ENCODE assay signal across 32 mouse cellular contexts in genomic region chr8:12062710-12063109, GRCm38 (mm10).
A peak's percentile ranks its signal among the peaks of the same experiment; 100 is the strongest.
DNase-seq lines count a peak whose midpoint lies in the region; ATAC-seq and TF ChIP-seq lines count a peak whose summit lies in the region.
"Had no signal": no experiment of that assay in that cellular context is flagged by ENCODE, and none has a peak within 500 bp of the region (broad histone marks: within the 10 kb centered on the region; RNA-seq: fewer than 3 reads in every experiment).

No protein-coding gene starts in this region.

- H3K4me2 ChIP-seq in forebrain, postnatal 0 days (ENCODE audit: low read depth): no peak overlapping the region
- no peak overlapping the region for H3K4me2 ChIP-seq in forebrain, embryonic 15.5 days (replicated peaks)
- no peak overlapping the region for H3K4me2 ChIP-seq in hindbrain, postnatal 0 days (ENCODE audit: low read depth, low read length)
- no peak overlapping the region for H3K4me2 ChIP-seq in kidney, embryonic 16.5 days (replicated peaks; ENCODE audit: low read depth, low read length)
- H3K4me2 ChIP-seq: embryonic facial prominence, embryonic 13.5 days; hindbrain, embryonic 15.5 days; kidney, embryonic 15.5 days; limb, embryonic 12.5 days; lung, embryonic 15.5 days; midbrain, embryonic 12.5 days; neural tube, embryonic 12.5 days had no signal

- no peaks in the 10 kb centered on the region for H3K36me3 ChIP-seq in forebrain, postnatal 0 days (ENCODE audit: insufficient read depth)
- no peaks in the 10 kb centered on the region for H3K36me3 ChIP-seq in forebrain, embryonic 15.5 days
- no peaks in the 10 kb centered on the region for H3K36me3 ChIP-seq in hindbrain, postnatal 0 days (ENCODE audit: insufficient read depth, low read length)
- no peaks in the 10 kb centered on the region for H3K36me3 ChIP-seq in hindbrain, embryonic 10.5 days
- H3K36me3 ChIP-seq in kidney, embryonic 16.5 days (ENCODE audit: insufficient read depth, low read length): no peaks in the 10 kb centered on the region
- H3K36me3 ChIP-seq: embryonic facial prominence, embryonic 13.5 days; forebrain, embryonic 10.5 days; heart, embryonic 10.5 days; hindbrain, embryonic 15.5 days; kidney, embryonic 15.5 days; limb, embryonic 12.5 days; lung, embryonic 15.5 days; midbrain, embryonic 12.5 days; neural tube, embryonic 12.5 days had no signal

- no peak for TF ChIP-seq CTCF in forebrain, postnatal 0 days (IDR thresholded peaks at IDR 0.05; ENCODE audit: low read depth)
- TF ChIP-seq CTCF in hindbrain, postnatal 0 days (IDR thresholded peaks at IDR 0.05; ENCODE audit: low read depth): no peak

- H3K9ac ChIP-seq in forebrain, postnatal 0 days: no peak overlapping the region
- H3K9ac ChIP-seq in forebrain, embryonic 15.5 days (replicated peaks): no peak overlapping the region
- no peak overlapping the region for H3K9ac ChIP-seq in hindbrain, postnatal 0 days (replicated peaks; ENCODE audit: low read length)
- no peak overlapping the region for H3K9ac ChIP-seq in kidney, embryonic 16.5 days (replicated peaks; ENCODE audit: low read length)
- H3K9ac ChIP-seq: embryonic facial prominence, embryonic 13.5 days; hindbrain, embryonic 15.5 days; kidney, embryonic 15.5 days; limb, embryonic 12.5 days; lung, embryonic 15.5 days; midbrain, embryonic 12.5 days; neural tube, embryonic 12.5 days had no signal

- peaks cover 4% of the 10 kb centered on the region for H3K27me3 ChIP-seq in forebrain, postnatal 0 days (ENCODE audit: insufficient read depth, low read length)
- peaks cover 22% of the 10 kb centered on the region for H3K27me3 ChIP-seq in forebrain, embryonic 15.5 days
- no peaks in the 10 kb centered on the region for H3K27me3 ChIP-seq in hindbrain, postnatal 0 days (ENCODE audit: insufficient read depth, low read length)
- H3K27me3 ChIP-seq in hindbrain, embryonic 10.5 days (ENCODE audit: insufficient read depth, poor library complexity, severe bottlenecking): peaks cover 14% of the 10 kb centered on the region; the same call in 1 of the 2 replicates
- peaks cover 19% of the 10 kb centered on the region for H3K27me3 ChIP-seq in kidney, embryonic 16.5 days (ENCODE audit: insufficient read depth, low read length)
- H3K27me3 ChIP-seq: lung, embryonic 15.5 days had no signal

- no peaks in the 10 kb centered on the region for H3K9me3 ChIP-seq in forebrain, postnatal 0 days (ENCODE audit: low read length)
- H3K9me3 ChIP-seq in forebrain, embryonic 15.5 days: no peaks in the 10 kb centered on the region
- no peaks in the 10 kb centered on the region for H3K9me3 ChIP-seq in hindbrain, postnatal 0 days (ENCODE audit: low read length)
- no peaks in the 10 kb centered on the region for H3K9me3 ChIP-seq in hindbrain, embryonic 10.5 days
- H3K9me3 ChIP-seq in kidney, embryonic 16.5 days (ENCODE audit: low read length): no peaks in the 10 kb centered on the region
- H3K9me3 ChIP-seq: embryonic facial prominence, embryonic 13.5 days; forebrain, embryonic 10.5 days; heart, embryonic 10.5 days; hindbrain, embryonic 15.5 days; kidney, embryonic 15.5 days; limb, embryonic 12.5 days; lung, embryonic 15.5 days; midbrain, embryonic 12.5 days; neural tube, embryonic 12.5 days had no signal

- H3K4me1 ChIP-seq in forebrain, postnatal 0 days (ENCODE audit: insufficient read depth): peaks cover 9% of the 10 kb centered on the region
- H3K4me1 ChIP-seq in forebrain, embryonic 15.5 days: peaks cover 18% of the 10 kb centered on the region
- H3K4me1 ChIP-seq in hindbrain, postnatal 0 days (ENCODE audit: insufficient read depth, low read length): no peaks in the 10 kb centered on the region
- H3K4me1 ChIP-seq in hindbrain, embryonic 10.5 days (replicated peaks): peaks cover 8% of the 10 kb centered on the region; the same call in 1 of the 2 replicates
- no peaks in the 10 kb centered on the region for H3K4me1 ChIP-seq in kidney, embryonic 16.5 days (ENCODE audit: insufficient read depth, low read length)
- H3K4me1 ChIP-seq: embryonic facial prominence, embryonic 13.5 days; kidney, embryonic 15.5 days; limb, embryonic 12.5 days; lung, embryonic 15.5 days; neural tube, embryonic 12.5 days had no signal

- ATAC-seq in forebrain, postnatal 0 days: peak; percentile 59; the same call in 1 of the 2 replicates
- no peak for ATAC-seq in forebrain, embryonic 15.5 days (replicated peaks)
- 0 out of 2 replicates have a peak, but pooled peaks have one; percentile 29 for ATAC-seq in hindbrain, postnatal 0 days
- no peak for ATAC-seq in kidney, embryonic 16.5 days (ENCODE audit: low FRiP score, low TSS enrichment)
- ATAC-seq: activated CD4-positive, CD25-positive, alpha-beta regulatory T cell, adult 4 months; CD4-positive, CD25-positive, alpha-beta regulatory T cell, adult 4 months; forebrain, embryonic 16.5 days had no signal

- no peak overlapping the region for H3K27ac ChIP-seq in forebrain, postnatal 0 days (ENCODE audit: low read depth, low read length)
- H3K27ac ChIP-seq in forebrain, embryonic 15.5 days (replicated peaks): no peak overlapping the region
- H3K27ac ChIP-seq in hindbrain, postnatal 0 days: no peak overlapping the region
- H3K27ac ChIP-seq in hindbrain, embryonic 10.5 days: no peak overlapping the region
- H3K27ac ChIP-seq in kidney, embryonic 16.5 days (ENCODE audit: low read length): no peak overlapping the region
- H3K27ac ChIP-seq: embryonic facial prominence, embryonic 13.5 days; forebrain, embryonic 10.5 days; heart, embryonic 10.5 days; hindbrain, embryonic 15.5 days; kidney, embryonic 15.5 days; layer of hippocampus, adult 2 months; left cerebral cortex, adult 2 months; limb, embryonic 12.5 days; lung, embryonic 15.5 days; midbrain, embryonic 12.5 days; neural tube, embryonic 12.5 days had no signal

- DNase-seq in forebrain, postnatal 0 days: no peak
- DNase-seq in hindbrain, postnatal 0 days (ENCODE audit: low spot score): no peak
- DNase-seq in hindbrain, embryonic 10.5 days (ENCODE audit: low spot score): no peak
- peak; percentile 25 for DNase-seq in ZHBTc4 (ENCODE audit: low read depth, low spot score)
- DNase-seq in adrenal gland, postnatal 36 days: peak; percentile 24 to 37
- DNase-seq: cerebellum, adult 18-20 months; cerebellum, postnatal 10 days; gastrocnemius, postnatal 25 days; heart, adult 11 months; heart, postnatal 14 days; kidney, adult 18-20 months; kidney, postnatal 36 days; right cerebral cortex, adult 18-20 months; spleen, adult 18-20 months; thymus, postnatal 36 days had no signal

- no peak overlapping the region for H3K4me3 ChIP-seq in forebrain, postnatal 0 days (ENCODE audit: low read depth, low read length)
- no peak overlapping the region for H3K4me3 ChIP-seq in forebrain, embryonic 15.5 days
- no peak overlapping the region for H3K4me3 ChIP-seq in hindbrain, postnatal 0 days (ENCODE audit: low read length)
- H3K4me3 ChIP-seq in hindbrain, embryonic 10.5 days: no peak overlapping the region
- no peak overlapping the region for H3K4me3 ChIP-seq in kidney, embryonic 16.5 days (ENCODE audit: low read length)
- H3K4me3 ChIP-seq: embryonic facial prominence, embryonic 13.5 days; forebrain, embryonic 10.5 days; heart, embryonic 10.5 days; hindbrain, embryonic 15.5 days; kidney, embryonic 15.5 days; layer of hippocampus, adult 2 months; left cerebral cortex, adult 2 months; limb, embryonic 12.5 days; lung, embryonic 15.5 days; midbrain, embryonic 12.5 days; myocyte; neural tube, embryonic 12.5 days had no signal

- 67% methylated on average over 8 of the region's 8 CpGs for WGBS in forebrain, postnatal 0 days
- 69% methylated on average over 8 of the region's 8 CpGs for WGBS in forebrain, embryonic 15.5 days
- WGBS in hindbrain, postnatal 0 days: 76% methylated on average over 8 of the region's 8 CpGs
- WGBS in hindbrain, embryonic 10.5 days: 80% methylated on average over 8 of the region's 8 CpGs
- 77% methylated on average over 8 of the region's 8 CpGs for WGBS in kidney, embryonic 16.5 days

Comparison
In these comparisons a context has a peak if more than half of its experiments do, and no peak if none do; other contexts are left out.
1. ATAC-seq: peak in forebrain, postnatal 0 days (single experiment) and hindbrain, postnatal 0 days (single experiment); none in forebrain, embryonic 15.5 days (single experiment) and kidney, embryonic 16.5 days (single experiment).
2. DNase-seq: peak in ZHBTc4 (single experiment) and adrenal gland, postnatal 36 days (2 of 2); none in forebrain, postnatal 0 days (single experiment), hindbrain, postnatal 0 days (single experiment) and hindbrain, embryonic 10.5 days (single experiment).